Mouse (Mus musculus) thymus, postnatal 0 days (tissue): ENCODE measurements at regions not wholly inside any gene's neighbourhood (a gene's known extent, or its start where the extent isn't known, plus 50 kb on each side); places are given as distances from the start of the nearest gene placed in this dataset.
A peak's percentile ranks its signal among the peaks of the same experiment; 100 is the strongest.

Experiments used
- DNase-seq: peaks from one replicate; pipeline ENCODE4 v3.0.0-alpha.2; 2015; ENCODE audit warnings: low spot score

- no peak for DNase-seq
These were observed 209.7 kb downstream of the Igsf11 start for GRCm38 (mm10) chr16:39102151-39102550.

DNA sequence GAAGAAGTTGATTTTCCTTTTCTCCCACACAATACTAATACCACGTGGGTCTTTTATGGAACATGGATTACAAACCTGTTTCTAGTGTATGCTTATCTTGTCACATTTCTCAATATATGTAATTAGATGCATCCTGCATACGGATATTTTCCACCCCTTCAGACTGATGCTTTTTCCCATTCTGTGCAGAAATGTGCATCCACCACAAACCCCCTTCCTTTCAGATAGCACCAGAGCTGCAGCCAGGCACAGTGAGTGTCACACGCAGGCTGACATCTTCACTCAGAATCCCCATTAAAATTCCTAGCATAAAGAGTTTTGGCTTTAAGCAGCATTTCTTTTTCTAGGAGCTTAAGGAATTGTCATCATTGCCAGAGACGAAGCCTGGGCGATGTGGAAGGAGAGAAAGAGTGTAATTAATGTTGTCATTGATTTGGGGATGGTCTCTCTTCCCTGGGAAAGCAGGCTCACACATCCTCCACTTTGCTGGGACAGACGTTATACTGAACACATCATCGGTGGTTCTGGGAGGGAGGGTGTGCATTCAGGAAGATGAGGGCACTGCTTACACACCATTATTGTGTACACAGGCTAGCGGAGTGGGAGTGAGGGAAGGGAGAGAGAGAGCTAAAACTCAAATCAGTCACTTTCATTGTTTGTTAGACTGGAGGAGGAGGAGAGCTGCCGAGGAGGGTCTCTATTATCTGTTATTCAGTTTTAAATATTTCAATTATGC, 211.1 kb downstream of the Igsf11 start:
- no peak for DNase-seq

DNA sequence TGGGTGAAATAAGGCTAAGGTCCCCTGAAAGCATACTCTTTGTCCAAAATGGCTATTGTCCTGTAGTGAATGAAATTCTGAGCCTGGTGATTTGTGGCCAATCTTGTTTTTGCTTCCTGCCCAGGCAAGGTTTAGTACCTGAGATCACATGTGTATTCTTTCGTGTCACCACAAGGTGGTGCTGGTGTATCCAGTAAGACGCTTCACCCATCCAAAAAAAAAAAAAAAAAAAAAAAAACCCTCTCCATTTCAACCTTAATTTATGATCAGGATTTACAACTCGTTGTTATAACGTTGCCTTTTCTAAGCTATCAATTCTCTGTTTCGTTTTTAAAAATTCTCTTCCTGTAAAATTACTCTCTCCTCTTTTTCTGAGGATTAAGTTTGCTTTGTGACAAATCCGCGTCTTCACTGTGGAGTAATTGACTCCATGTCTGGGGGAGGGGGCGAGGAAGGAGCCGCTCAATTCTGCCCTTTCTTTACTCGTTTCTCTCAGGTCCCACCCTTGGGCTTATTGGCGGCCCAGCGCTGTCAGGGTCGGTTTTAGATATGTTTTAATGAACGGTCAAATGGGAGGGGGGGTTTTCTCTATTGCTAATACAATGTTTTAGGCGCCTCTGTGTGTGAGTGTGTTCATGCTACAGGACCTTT, 217.0 kb downstream of the Igsf11 start:
- peak; percentile 12 for DNase-seq

DNA sequence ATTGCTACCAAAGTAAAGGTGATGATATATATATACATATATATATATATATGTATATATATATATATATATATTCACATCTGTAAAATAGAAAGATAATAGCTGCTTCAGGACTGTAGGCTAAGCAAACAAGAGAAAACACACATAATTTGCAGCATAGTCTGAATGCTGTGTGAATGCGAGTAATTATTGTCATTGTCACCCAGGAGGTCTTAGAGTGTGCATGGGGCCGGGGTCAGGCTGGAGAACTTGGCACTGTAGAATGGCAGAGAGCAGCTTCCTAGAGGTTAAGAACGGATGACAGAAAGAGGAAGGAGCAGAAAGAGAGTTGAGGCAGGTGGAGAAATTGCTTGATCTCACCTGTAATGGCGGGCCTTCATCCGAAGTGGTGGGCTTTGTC, 217.6 kb downstream of the Igsf11 start:
- no peak for DNase-seq

- DNase-seq = no peak
These were observed 225.6 kb downstream of the Igsf11 start for GRCm38 (mm10) chr16:39118059-39118458.

- no peak for DNase-seq
These were observed 227.3 kb downstream of the Igsf11 start for GRCm38 (mm10) chr16:39119811-39120210.

- no peak for DNase-seq
These were observed 231.0 kb downstream of the Igsf11 start for GRCm38 (mm10) chr16:39123445-39123952.

GRCm38 (mm10) chr16:39132459-39132858, 240.0 kb downstream of the Igsf11 start:
- no peak for DNase-seq

DNA sequence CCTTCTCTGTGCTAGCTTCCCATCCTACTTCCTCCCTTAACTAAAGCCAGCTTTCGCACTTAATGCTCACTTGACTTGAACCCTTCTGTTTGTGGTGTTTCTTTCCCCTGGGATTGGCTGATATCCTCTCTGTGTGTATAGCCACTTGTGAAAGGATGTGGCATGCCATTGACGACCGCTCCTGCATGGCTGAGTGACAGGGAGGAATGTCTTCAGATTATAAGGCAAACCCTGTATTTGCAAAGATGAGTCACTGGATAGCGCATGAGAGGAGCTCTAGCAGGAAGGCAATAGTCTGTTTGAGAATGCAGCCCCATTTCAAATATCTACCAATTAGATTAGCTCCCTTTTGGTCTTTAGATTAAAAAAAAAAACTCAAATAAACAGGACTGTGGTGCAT, 243.3 kb downstream of the Igsf11 start:
- DNase-seq = no peak

GRCm38 (mm10) chr16:39147151-39147550, 254.7 kb downstream of the Igsf11 start:
- no peak for DNase-seq

GRCm38 (mm10) chr16:39151325-39152318, 259.2 kb downstream of the Igsf11 start:
- DNase-seq = no peak

DNA sequence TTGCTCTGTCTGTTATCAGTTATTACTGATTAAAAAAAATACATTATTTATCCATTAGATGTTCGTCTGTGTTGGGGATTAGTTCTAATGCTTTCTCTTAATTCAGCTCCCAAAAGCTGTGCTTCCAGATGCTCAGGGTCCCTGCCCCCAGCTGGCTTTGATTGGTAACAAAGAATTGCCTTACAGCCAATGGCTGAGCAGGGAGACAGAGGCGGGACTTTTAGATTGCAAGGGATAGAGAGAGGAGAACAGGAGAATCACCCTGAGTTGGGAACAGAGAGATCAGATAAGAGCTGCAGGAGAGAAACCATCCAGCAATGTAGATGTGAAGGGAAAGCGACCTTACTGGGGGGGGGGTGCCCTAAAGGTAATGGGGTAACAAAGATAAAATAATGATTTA, 266.4 kb downstream of the Igsf11 start:
- no peak for DNase-seq

DNA sequence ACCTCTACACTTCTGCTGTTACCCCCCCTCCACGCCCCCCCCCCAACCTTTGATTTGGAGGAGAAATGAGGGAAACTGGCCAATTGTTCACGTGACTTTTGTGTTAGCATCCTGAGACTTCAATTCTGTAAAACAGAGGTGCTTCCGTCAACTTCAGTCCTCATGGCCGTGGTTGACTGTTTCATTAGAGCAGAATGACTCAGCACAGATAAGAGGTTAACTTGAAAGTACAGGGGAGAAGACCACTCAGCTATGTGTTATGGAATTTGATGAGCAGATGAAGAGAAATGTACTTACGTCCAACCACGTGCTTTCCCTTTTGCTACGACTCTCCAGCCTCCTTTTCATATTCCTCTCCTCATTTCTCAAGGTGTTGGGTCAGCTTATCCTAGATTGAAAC, 267.3 kb downstream of the Igsf11 start:
- DNase-seq = no peak

GRCm38 (mm10) chr16:39162684-39163083, 270.2 kb downstream of the Igsf11 start:
- DNase-seq = no peak

DNA sequence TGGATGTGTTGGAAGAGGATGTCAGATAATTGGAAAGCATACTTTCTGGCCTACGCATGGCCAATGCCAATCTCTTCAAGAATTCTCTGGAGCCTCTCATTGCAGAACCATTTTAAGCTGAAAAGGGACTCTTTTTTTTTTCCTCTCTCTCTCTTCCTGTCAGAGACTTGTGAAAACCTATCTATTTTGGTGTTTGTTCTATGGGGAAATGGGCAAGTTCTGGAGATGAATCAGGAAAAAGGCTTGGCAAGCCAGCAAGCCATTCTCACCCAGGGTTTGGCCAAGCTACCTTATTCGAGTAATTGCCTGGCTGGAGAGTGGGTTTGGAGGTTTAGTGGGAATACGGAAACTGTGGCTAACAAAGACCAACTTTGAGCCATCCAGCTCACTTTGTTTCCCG, 299.4 kb downstream of the Igsf11 start:
- DNase-seq = no peak

DNA sequence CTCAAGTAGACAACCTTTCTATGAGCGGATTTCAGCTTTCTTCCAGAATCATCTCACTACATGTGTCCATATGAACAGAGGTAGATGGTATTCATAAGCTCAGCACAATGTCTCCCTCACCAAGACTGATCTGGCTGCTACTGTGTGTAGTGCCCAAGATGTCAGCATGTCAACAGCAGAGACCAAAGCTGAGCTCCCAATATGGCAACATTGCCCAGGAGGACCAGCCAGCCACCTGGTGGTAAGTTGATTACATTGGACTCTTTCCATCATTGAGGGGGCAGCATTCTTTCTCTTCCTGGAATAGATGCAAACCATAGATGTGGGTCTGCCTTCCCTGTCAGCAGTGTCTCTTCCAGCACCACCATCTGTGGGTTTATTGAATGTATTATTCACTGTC, 303.0 kb downstream of the Igsf11 start:
- DNase-seq = no peak

DNA sequence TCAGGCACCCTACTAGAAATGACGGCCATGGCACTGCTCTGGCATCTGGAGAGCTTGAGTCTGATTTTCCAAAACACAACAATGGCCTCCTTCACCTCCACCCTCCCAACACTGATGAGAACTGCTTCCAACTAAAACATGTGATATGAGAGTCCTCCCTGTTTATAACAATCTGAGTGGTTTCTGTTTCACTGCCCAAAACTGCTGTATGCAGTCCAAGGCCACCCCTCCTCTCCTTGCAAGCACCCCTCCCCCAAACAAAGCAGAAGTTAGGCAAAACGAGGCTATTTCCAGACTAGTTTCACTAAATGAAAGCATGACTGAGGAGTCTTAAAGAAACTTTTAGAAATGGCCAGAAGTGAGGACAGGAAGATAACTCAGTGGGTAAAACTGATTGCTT, 304.4 kb downstream of the Igsf11 start:
- DNase-seq = no peak

- DNase-seq = no peak
These were observed 331.1 kb downstream of the Igsf11 start for GRCm38 (mm10) chr16:39223551-39223950.

DNA sequence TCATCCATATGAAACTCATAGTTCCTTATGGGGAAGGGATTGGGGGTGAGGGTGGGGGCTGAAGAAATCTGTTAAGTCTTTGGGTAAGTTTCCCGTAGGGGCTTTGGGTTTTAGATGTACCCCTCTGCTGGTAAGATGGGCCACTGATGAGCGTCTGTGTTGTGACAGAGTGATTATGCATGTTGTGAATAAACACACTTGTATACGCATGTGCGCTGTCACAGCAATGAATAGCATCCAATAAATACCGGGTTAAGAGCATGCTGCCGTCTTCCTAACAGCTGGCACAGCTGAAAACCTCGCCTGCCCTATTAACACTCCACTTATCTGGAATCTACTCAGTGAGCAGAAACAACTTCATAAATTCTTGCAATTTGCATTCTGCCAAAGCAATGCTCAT, 337.0 kb downstream of the Igsf11 start:
- no peak for DNase-seq

GRCm38 (mm10) chr16:39230439-39230838, 338.0 kb downstream of the Igsf11 start:
- no peak for DNase-seq

DNA sequence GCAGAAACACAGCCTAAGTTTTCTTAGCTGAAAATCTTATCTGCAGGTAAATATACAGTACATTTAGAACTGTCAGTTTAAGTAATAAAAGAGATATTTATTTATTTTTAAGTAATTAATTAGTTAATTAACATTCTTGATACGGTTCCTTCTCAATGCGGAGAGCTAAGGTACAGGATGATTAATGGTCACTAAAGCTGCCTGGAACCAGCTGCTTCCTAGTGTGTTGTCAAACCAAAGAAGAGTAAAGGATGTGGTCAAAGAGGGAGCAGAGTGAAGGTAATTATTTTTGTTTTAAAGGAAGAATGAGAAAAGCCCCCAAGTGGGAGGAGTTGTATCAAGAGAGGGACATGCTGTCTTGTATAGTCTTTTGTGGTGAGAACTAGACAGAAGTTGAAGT, 341.8 kb downstream of the Igsf11 start:
- DNase-seq = no peak

GRCm38 (mm10) chr16:39273490-39273889, 381.0 kb downstream of the Igsf11 start:
- DNase-seq = no peak
